Mouse (Mus musculus): Measurements from ENCODE around the gene Knstrn. TPM values are rescaled to one million over a fixed set of nuclear protein-coding genes. Genes with fewer than 3 reads are reported as not detected.

Knstrn gene
- total and polyA plus RNA-seq, 3 experiments: 80.6 to 138 (median 132) TPM

GRCm38 (mm10) chr2:118903333-118903741 is 89.5 kb downstream of the Knstrn start (continued):
- peak; percentile 66 for TF ChIP-seq SIN3A (IDR thresholded peaks at IDR 0.05; ENCODE audit: low read length)
- TF ChIP-seq GABPA (IDR thresholded peaks at IDR 0.05; ENCODE audit: low read depth, low read length): no peak
- TF ChIP-seq HCFC1 (IDR thresholded peaks at IDR 0.05; ENCODE audit: low read depth, low read length): no peak

Other genes with a start within 250 kb of the Knstrn start
- gene Bub1b, start 215.8 kb upstream of the Knstrn start, total RNA-seq (2012; rRNA removed): 87.5 and 118 TPM in 2 replicates
- 100 to 1,000 TPM in 1 of 2 experiments, not detected in 1; 120 TPM for gene Bub1b, start 215.8 kb upstream of the Knstrn start, polyA plus RNA-seq (2012; ENCODE audit: insufficient read depth in 1 of 2, insufficient read length in 2 of 2, low read depth in 1 of 2, low replicate concordance in 2 of 2, missing spikeins in 1 of 2)
- 14.2 and 25.4 TPM in 2 replicates for gene Pak6, start 150.7 kb upstream of the Knstrn start, total RNA-seq (2012; rRNA removed)
- 10 to 100 TPM in 1 of 2 experiments, not detected in 1; 25.9 TPM for gene Pak6, start 150.7 kb upstream of the Knstrn start, polyA plus RNA-seq (2012; ENCODE audit: insufficient read depth in 1 of 2, insufficient read length in 2 of 2, low read depth in 1 of 2, low replicate concordance in 2 of 2, missing spikeins in 1 of 2)
- gene Ankrd63, start 110.0 kb upstream of the Knstrn start, total RNA-seq (2012; rRNA removed): 0.08 and 0.10 TPM in 2 replicates
- gene Ankrd63, start 110.0 kb upstream of the Knstrn start, polyA plus RNA-seq (2012; ENCODE audit: insufficient read depth in 1 of 2, insufficient read length in 2 of 2, low read depth in 1 of 2, low replicate concordance in 2 of 2, missing spikeins in 1 of 2): under 1 TPM in 1 of 2 experiments, not detected in 1; 0.53 TPM
- 6.4 and 7.4 TPM in 2 replicates for gene Plcb2, start 85.6 kb upstream of the Knstrn start, total RNA-seq (2012; rRNA removed)
- gene Plcb2, start 85.6 kb upstream of the Knstrn start, polyA plus RNA-seq (2012; ENCODE audit: insufficient read depth in 1 of 2, insufficient read length in 2 of 2, low read depth in 1 of 2, low replicate concordance in 2 of 2, missing spikeins in 1 of 2): 10 to 100 TPM in 1 of 2 experiments, not detected in 1; 21.2 TPM
- 6.7 and 8.6 TPM in 2 replicates for gene Inafm2, start 68.2 kb upstream of the Knstrn start, total RNA-seq (2012; rRNA removed)
- gene Inafm2, start 68.2 kb upstream of the Knstrn start, polyA plus RNA-seq (2012; ENCODE audit: insufficient read depth in 1 of 2, insufficient read length in 2 of 2, low read depth in 1 of 2, low replicate concordance in 2 of 2, missing spikeins in 1 of 2): 10 to 100 TPM in 1 of 2 experiments, not detected in 1; 14.5 TPM
- 1.3 and 1.7 TPM in 2 replicates for gene Ccdc9b, start 51.3 kb upstream of the Knstrn start, total RNA-seq (2012; rRNA removed)
- gene Ccdc9b, start 51.3 kb upstream of the Knstrn start, polyA plus RNA-seq (2012; ENCODE audit: insufficient read depth in 1 of 2, insufficient read length in 2 of 2, low read depth in 1 of 2, low replicate concordance in 2 of 2, missing spikeins in 1 of 2): 1 to 10 TPM in 1 of 2 experiments, not detected in 1; 2.4 TPM
- not detected in 2 replicates for gene Phgr1, start 41.2 kb upstream of the Knstrn start, total RNA-seq (2012; rRNA removed)
- not detected for gene Phgr1, start 41.2 kb upstream of the Knstrn start, polyA plus RNA-seq (2012; ENCODE audit: insufficient read depth in 1 of 2, insufficient read length in 2 of 2, low read depth in 1 of 2, low replicate concordance in 2 of 2, missing spikeins in 1 of 2)
- gene Disp2, start 34.3 kb upstream of the Knstrn start, total RNA-seq (2012; rRNA removed): 0.15 and 0.29 TPM in 2 replicates
- gene Disp2, start 34.3 kb upstream of the Knstrn start, polyA plus RNA-seq (2012; ENCODE audit: insufficient read depth in 1 of 2, insufficient read length in 2 of 2, low read depth in 1 of 2, low replicate concordance in 2 of 2, missing spikeins in 1 of 2): under 1 TPM in 1 of 2 experiments, not detected in 1; 0.43 TPM
- 17.1 and 21.2 TPM in 2 replicates for gene Ivd, start 48.0 kb downstream of the Knstrn start, total RNA-seq (2012; rRNA removed)
- 10 to 100 TPM in 1 of 2 experiments, not detected in 1; 33.4 TPM for gene Ivd, start 48.0 kb downstream of the Knstrn start, polyA plus RNA-seq (2012; ENCODE audit: insufficient read depth in 1 of 2, insufficient read length in 2 of 2, low read depth in 1 of 2, low replicate concordance in 2 of 2, missing spikeins in 1 of 2)
- 8.0 and 9.5 TPM in 2 replicates for gene Bahd1, start 86.4 kb downstream of the Knstrn start, total RNA-seq (2012; rRNA removed)
- gene Bahd1, start 86.4 kb downstream of the Knstrn start, polyA plus RNA-seq (2012; ENCODE audit: insufficient read depth in 1 of 2, insufficient read length in 2 of 2, low read depth in 1 of 2, low replicate concordance in 2 of 2, missing spikeins in 1 of 2): 10 to 100 TPM in 1 of 2 experiments, not detected in 1; 24.7 TPM
- 2.1 and 2.2 TPM in 2 replicates for gene Chst14, start 112.5 kb downstream of the Knstrn start, total RNA-seq (2012; rRNA removed)
- gene Chst14, start 112.5 kb downstream of the Knstrn start, polyA plus RNA-seq (2012; ENCODE audit: insufficient read depth in 1 of 2, insufficient read length in 2 of 2, low read depth in 1 of 2, low replicate concordance in 2 of 2, missing spikeins in 1 of 2): 1 to 10 TPM in 1 of 2 experiments, not detected in 1; 5.0 TPM
- gene Ccdc32, start 215.4 kb downstream of the Knstrn start, total RNA-seq (2012; rRNA removed): 14.8 and 18.7 TPM in 2 replicates
- 10 to 100 TPM in 1 of 2 experiments, not detected in 1; 15.0 TPM for gene Ccdc32, start 215.4 kb downstream of the Knstrn start, polyA plus RNA-seq (2012; ENCODE audit: insufficient read depth in 1 of 2, insufficient read length in 2 of 2, low read depth in 1 of 2, low replicate concordance in 2 of 2, missing spikeins in 1 of 2)
- gene Rpusd2, start 220.8 kb downstream of the Knstrn start, total RNA-seq (2012; rRNA removed): 15.2 and 18.6 TPM in 2 replicates
- 10 to 100 TPM in 1 of 2 experiments, not detected in 1; 15.5 TPM for gene Rpusd2, start 220.8 kb downstream of the Knstrn start, polyA plus RNA-seq (2012; ENCODE audit: insufficient read depth in 1 of 2, insufficient read length in 2 of 2, low read depth in 1 of 2, low replicate concordance in 2 of 2, missing spikeins in 1 of 2)
- 23.2 and 31.7 TPM in 2 replicates for gene Knl1, start 233.1 kb downstream of the Knstrn start, total RNA-seq (2012; rRNA removed)
- gene Knl1, start 233.1 kb downstream of the Knstrn start, polyA plus RNA-seq (2012; ENCODE audit: insufficient read depth in 1 of 2, insufficient read length in 2 of 2, low read depth in 1 of 2, low replicate concordance in 2 of 2, missing spikeins in 1 of 2): 100 to 1,000 TPM in 1 of 2 experiments, 10 to 100 TPM in 1; 18.6 to 160 TPM

Data from MEL (cell line).